Mouse (Mus musculus) embryonic facial prominence, embryonic 15.5 days (tissue): ENCODE measurements around the gene Ntrk1. TPM values are rescaled to one million over a fixed set of nuclear protein-coding genes. Genes with fewer than 3 reads are reported as not detected.

Source experiments
- ATAC-seq: fragments of 200-750 bp; cut with Nextera tagmentation; 2 replicates; pipeline ENCODE4 v1.8.0; 2017; ENCODE audit warnings: low read depth, moderate TSS enrichment; ENCODE audit not compliant: insufficient number of reproducible peaks, low FRiP score, low TSS enrichment
- H3K27ac ChIP-seq: fragments of 300-500 bp; sonication (generic); replicated peaks from 2 replicates; pipeline ENCODE4 v1.5.1; 2015; ENCODE audit warnings: mild to moderate bottlenecking, inconsistent platforms
- H3K27me3 ChIP-seq: fragments of 300-500 bp; sonication (generic); 2 replicates; pipeline ENCODE4 v1.6.1; 2015; ENCODE audit warnings: inconsistent platforms
- H3K36me3 ChIP-seq: fragments of 300-500 bp; sonication (generic); 2 replicates; pipeline ENCODE4 v1.6.1; 2015; ENCODE audit warnings: mild to moderate bottlenecking, inconsistent platforms
- H3K4me1 ChIP-seq: fragments of 300-500 bp; sonication (generic); 2 replicates; pipeline ENCODE4 v1.6.1; 2015; ENCODE audit warnings: inconsistent platforms
- H3K4me2 ChIP-seq: fragments of 300-500 bp; sonication (generic); replicated peaks from 2 replicates; pipeline ENCODE4 v1.6.1; 2015; ENCODE audit warnings: mild to moderate bottlenecking, inconsistent platforms
- H3K4me3 ChIP-seq: fragments of 300-500 bp; sonication (generic); replicated peaks from 2 replicates; pipeline ENCODE4 v1.5.1; 2015; ENCODE audit warnings: mild to moderate bottlenecking, inconsistent platforms
- H3K9ac ChIP-seq: fragments of 300-500 bp; sonication (generic); 2 replicates; pipeline ENCODE4 v1.6.1; 2015; ENCODE audit warnings: inconsistent platforms
- H3K9me3 ChIP-seq: fragments of 300-500 bp; sonication (generic); replicated peaks from 2 replicates; pipeline ENCODE4 v1.6.1; 2016; ENCODE audit warnings: inconsistent platforms
- WGBS: fragments of 180-500 bp; shearing (Covaris S2); methylation state at CpG from one replicate; pipeline ENCODE4 v1.1.7; 2015; 5-methylcytosine and 5-hydroxymethylcytosine counted together
- polyA plus RNA-seq: library from polyadenylated mRNA; unstranded; fragments of >200 nt; fragmentation: Nextera tagmentation; extraction: Ambion mirVana; gene quantifications from 2 replicates; pipeline ENCODE4 v1.2.1, GENCODE M21; 2015

Gene Ntrk1
- polyA plus RNA-seq, 1 experiment from 2014 or later: 4.9 TPM

DNA sequence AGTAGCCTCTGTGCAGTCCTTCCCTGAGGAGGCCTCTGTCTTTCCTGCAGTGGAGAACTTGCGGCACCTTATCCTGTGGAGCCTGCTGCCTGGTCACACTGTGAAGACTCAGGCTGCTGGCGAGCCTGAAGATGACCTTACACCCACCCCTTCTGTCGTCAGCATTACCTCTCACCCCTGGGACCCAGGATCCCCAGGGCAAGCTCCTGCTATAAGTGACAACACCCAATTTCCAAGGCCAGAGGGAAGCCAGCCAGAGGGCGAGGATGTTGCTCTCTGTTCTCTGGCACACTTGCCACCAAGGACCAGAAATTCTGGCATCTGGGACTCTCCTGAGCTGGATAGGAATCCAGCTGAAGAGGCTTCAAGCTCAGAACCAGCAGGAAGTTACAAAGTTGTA, 61.9 kb downstream of the Ntrk1 start:
- Histone ChIP-seq H3K9ac (no peak overlapping the region), H3K27ac (no peak overlapping the region), H3K4me1 (no peaks in the 10 kb centered on the region), H3K4me2 (no peak overlapping the region), H3K9me3 (no peaks in the 10 kb centered on the region), H3K27me3 (no peaks in the 10 kb centered on the region), H3K36me3 (peaks cover 95% of the 10 kb centered on the region), H3K4me3 (no peak overlapping the region)
- ATAC-seq: no peak
- WGBS: 77% methylated on average over 4 of the region's 4 CpGs

DNA sequence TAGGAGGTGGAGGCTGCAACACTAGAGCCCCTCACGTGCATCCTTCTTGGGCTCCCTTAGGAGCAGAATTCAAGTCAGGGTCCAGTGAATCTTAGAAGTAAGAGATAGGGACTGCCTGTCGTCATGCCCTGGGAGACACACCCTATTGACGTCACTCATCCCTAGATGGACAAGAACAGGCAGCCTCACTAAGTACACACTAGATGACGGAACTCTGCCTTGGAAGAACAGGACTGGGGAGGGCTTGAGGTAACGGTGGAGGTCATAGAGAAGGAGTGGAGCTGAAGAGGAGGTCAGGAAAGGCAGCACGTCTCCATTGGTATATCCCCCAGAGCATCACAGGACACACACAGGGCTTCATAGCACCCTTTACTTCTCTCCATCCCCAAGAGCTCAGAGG, 66.3 kb downstream of the Ntrk1 start:
- H3K4me1 ChIP-seq: no peaks in the 10 kb centered on the region
- H3K27ac ChIP-seq: no peak overlapping the region
- H3K36me3 ChIP-seq: peaks cover 95% of the 10 kb centered on the region
- 88% methylated on average over 6 of the region's 6 CpGs for WGBS
- no peak overlapping the region for H3K4me3 ChIP-seq
- no peak overlapping the region for H3K9ac ChIP-seq
- H3K9me3 ChIP-seq: no peaks in the 10 kb centered on the region
- H3K4me2 ChIP-seq: no peak overlapping the region
- H3K27me3 ChIP-seq: no peaks in the 10 kb centered on the region
- ATAC-seq: no peak

Other genes with a start within 250 kb of the Ntrk1 start
- gene Arhgef11, start 177.6 kb downstream of the Ntrk1 start, polyA plus RNA-seq: 16.4 and 18.3 TPM in 2 replicates
- 3.3 and 5.4 TPM in 2 replicates for gene Lrrc71, start 46.5 kb downstream of the Ntrk1 start, polyA plus RNA-seq
- 0.47 and 0.68 TPM in 2 replicates for gene Insrr, start 1.8 kb upstream of the Ntrk1 start, polyA plus RNA-seq
- 24.4 and 27.4 TPM in 2 replicates for gene Pear1, start 29.1 kb upstream of the Ntrk1 start, polyA plus RNA-seq
- gene Sh2d2a, start 51.6 kb upstream of the Ntrk1 start, polyA plus RNA-seq: 0.07 and 0.12 TPM in 2 replicates
- 16.4 and 16.5 TPM in 2 replicates for gene Prcc, start 90.4 kb upstream of the Ntrk1 start, polyA plus RNA-seq
- 240 and 246 TPM in 2 replicates for gene Hdgf, start 111.2 kb upstream of the Ntrk1 start, polyA plus RNA-seq
- gene Mrpl24, start 124.3 kb upstream of the Ntrk1 start, polyA plus RNA-seq: 75.4 and 78.9 TPM in 2 replicates
- 54.5 and 56.2 TPM in 2 replicates for gene Isg20l2, start 135.2 kb upstream of the Ntrk1 start, polyA plus RNA-seq
- gene Rrnad1, start 135.6 kb upstream of the Ntrk1 start, polyA plus RNA-seq: 19.8 and 22.4 TPM in 2 replicates
- gene Crabp2, start 153.5 kb upstream of the Ntrk1 start, polyA plus RNA-seq: 200 and 206 TPM in 2 replicates
- 41.9 and 57.3 TPM in 2 replicates for gene Nes, start 175.9 kb upstream of the Ntrk1 start, polyA plus RNA-seq
- gene Bcan, start 205.1 kb upstream of the Ntrk1 start, polyA plus RNA-seq: 0.38 and 0.61 TPM in 2 replicates
- 0.31 and 0.35 TPM in 2 replicates for gene Hapln2, start 232.4 kb upstream of the Ntrk1 start, polyA plus RNA-seq
- gene Gpatch4, start 247.9 kb upstream of the Ntrk1 start, polyA plus RNA-seq: 28.5 and 35.8 TPM in 2 replicates